8 mouse cellular contexts compared by ENCODE assay signal in the genomic region with DNA sequence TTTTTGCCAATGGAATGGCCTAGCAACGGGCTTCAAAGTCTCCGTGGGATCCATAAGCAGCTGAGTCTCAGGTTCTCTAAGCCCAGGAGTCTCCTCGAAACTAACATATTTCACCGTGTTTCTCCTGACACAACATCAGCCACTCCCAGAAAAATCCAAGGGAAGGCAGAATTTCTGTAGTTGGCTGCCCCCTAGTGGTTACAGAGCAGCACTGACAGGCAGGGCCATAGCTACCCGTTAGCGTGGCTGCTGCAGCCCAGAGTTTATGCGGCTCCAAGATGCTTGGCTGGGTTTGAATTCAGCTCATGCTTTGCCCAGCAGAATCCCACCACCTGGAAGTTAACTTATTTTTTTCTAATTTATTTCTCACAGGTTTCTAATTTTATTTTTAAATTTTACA.
DNase-seq lines count a peak whose midpoint lies in the region; ATAC-seq lines count a peak whose summit lies in the region.

No protein-coding gene starts in this region.

- peak; percentile 98 for ATAC-seq in frontal cortex, adult (ENCODE audit: low TSS enrichment)
- ATAC-seq in hindbrain, embryonic 13.5 days (ENCODE audit: low FRiP score) = peak; percentile 69
- ATAC-seq in megakaryocyte-erythroid progenitor cell, adult 5-6 weeks (replicated peaks; ENCODE audit: low FRiP score, low TSS enrichment, poor library complexity, severe bottlenecking) = peak; percentile 70

- DNase-seq in adrenal gland, adult (ENCODE audit: inconsistent age in 2 of 2, low spot score in 1 of 2) = peak; percentile 41 to 86
- DNase-seq in adrenal gland, postnatal 4 days (ENCODE audit: low spot score in 2 of 2) = no peak
- peak; percentile 54 for DNase-seq in cerebellum, adult 9-11 months
- DNase-seq in layer of hippocampus, adult 9-11 months = peak; percentile 16
- peak; percentile 53 to 78 for DNase-seq in right cerebral cortex, postnatal 10 days (ENCODE audit: low spot score in 2 of 2)

- H3K36me3 ChIP-seq in hindbrain, embryonic 13.5 days = no peaks in the 10 kb centered on the region

- 21% methylated on average over 7 of the region's 7 CpGs for WGBS in hindbrain, embryonic 13.5 days

- no peak overlapping the region for H3K9ac ChIP-seq in hindbrain, embryonic 13.5 days

- H3K9me3 ChIP-seq in hindbrain, embryonic 13.5 days = no peaks in the 10 kb centered on the region

- no peak overlapping the region for H3K4me2 ChIP-seq in hindbrain, embryonic 13.5 days

- H3K4me3 ChIP-seq in hindbrain, embryonic 13.5 days = no peak overlapping the region

- no peak overlapping the region for H3K27ac ChIP-seq in hindbrain, embryonic 13.5 days

- H3K4me1 ChIP-seq in hindbrain, embryonic 13.5 days (replicated peaks) = no peaks in the 10 kb centered on the region

- 0 out of 2 replicates have a peak, but pooled peaks cover 16% of the 10 kb centered on the region for H3K27me3 ChIP-seq in hindbrain, embryonic 13.5 days

Comparison
In these comparisons a context has a peak if more than half of its experiments do, and no peak if none do; other contexts are left out.
1. DNase-seq: peak in adrenal gland, adult (2 of 2), cerebellum, adult 9-11 months (single experiment), layer of hippocampus, adult 9-11 months (single experiment) and right cerebral cortex, postnatal 10 days (2 of 2); none in adrenal gland, postnatal 4 days (0 of 2).
2. Peak in every context shown above with its lines, with median percentiles within 50 percentile points of each other: ATAC-seq.